Mouse (Mus musculus) forebrain, embryonic 13.5 days (tissue): Measurements from ENCODE around the gene Hoxb6. TPM values are rescaled to one million over a fixed set of nuclear protein-coding genes. Genes with fewer than 3 reads are reported as not detected.

Experiments
- ATAC-seq: fragments of 200-750 bp; cut with Nextera tagmentation; 2 replicates; pipeline ENCODE4 v1.8.0; 2017
- H3K27ac ChIP-seq: fragments of 300-500 bp; sonication (generic); 2 replicates; pipeline ENCODE4 v1.5.1; 2015; ENCODE audit warnings: inconsistent platforms, mild to moderate bottlenecking, moderate library complexity
- H3K27me3 ChIP-seq: fragments of 300-500 bp; sonication (generic); 2 replicates; pipeline ENCODE4 v1.6.1; 2015; ENCODE audit warnings: mild to moderate bottlenecking, inconsistent platforms
- H3K36me3 ChIP-seq: fragments of 300-500 bp; sonication (generic); 2 replicates; pipeline ENCODE4 v1.6.1; 2015; ENCODE audit warnings: mild to moderate bottlenecking, inconsistent platforms; ENCODE audit not compliant: poor library complexity, severe bottlenecking
- H3K4me1 ChIP-seq: fragments of 300-500 bp; sonication (generic); 2 replicates; pipeline ENCODE4 v1.6.1; 2015; ENCODE audit warnings: inconsistent platforms
- H3K4me2 ChIP-seq: fragments of 300-500 bp; sonication (generic); 2 replicates; pipeline ENCODE4 v1.6.1; 2015; ENCODE audit warnings: inconsistent platforms, mild to moderate bottlenecking, moderate library complexity
- H3K4me3 ChIP-seq: fragments of 300-500 bp; sonication (generic); 2 replicates; pipeline ENCODE4 v1.5.1; 2015; ENCODE audit warnings: mild to moderate bottlenecking, inconsistent platforms
- H3K9ac ChIP-seq: fragments of 300-500 bp; sonication (generic); 2 replicates; pipeline ENCODE4 v1.6.1; 2015; ENCODE audit warnings: mild to moderate bottlenecking, inconsistent platforms
- H3K9me3 ChIP-seq: fragments of 300-500 bp; sonication (generic); replicated peaks from 2 replicates; pipeline ENCODE4 v1.6.1; 2016; ENCODE audit warnings: inconsistent platforms
- WGBS: fragments of 180-500 bp; shearing (Covaris S2); methylation state at CpG from one replicate; pipeline ENCODE4 v1.1.7; 2015; 5-methylcytosine and 5-hydroxymethylcytosine counted together
- polyA plus RNA-seq: library from polyadenylated mRNA; unstranded; fragments of >200 nt; fragmentation: Nextera tagmentation; extraction: Ambion mirVana; gene quantifications from 2 replicates; pipeline ENCODE4 v1.2.1, GENCODE M21; 2015

The Hoxb6 gene
- polyA plus RNA-seq, 1 experiment from 2014 or later = not detected

DNA sequence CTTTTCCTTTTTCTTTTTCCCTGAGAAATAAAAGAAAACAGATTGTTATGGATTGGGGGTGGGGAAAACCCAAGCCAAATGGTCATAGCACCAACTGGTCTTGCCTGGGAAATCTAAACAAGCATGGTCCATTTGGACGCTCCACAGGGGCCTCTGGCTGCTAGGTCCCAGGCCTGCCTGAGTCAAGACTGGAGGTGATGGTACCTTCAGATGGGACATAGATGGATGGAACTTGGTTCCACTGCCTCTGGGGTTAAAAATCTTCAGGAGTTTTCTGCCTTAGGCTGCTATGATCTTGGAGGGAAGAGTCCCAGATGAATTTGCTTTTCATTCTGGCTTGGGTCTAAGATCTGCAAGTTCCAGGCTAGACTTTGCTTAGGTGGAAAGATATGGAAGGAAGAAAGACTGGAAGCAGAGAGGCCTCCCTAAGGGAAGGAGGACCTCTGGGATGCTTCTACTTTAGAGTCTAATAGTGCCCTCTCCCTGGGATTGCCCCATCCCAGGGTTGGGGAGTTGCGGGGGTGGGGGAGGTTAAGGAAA lies 51.0 kb downstream of the Hoxb6 start:
- peaks cover 7% of the 10 kb centered on the region for H3K4me1 ChIP-seq
- ATAC-seq = no peak
- H3K4me3 ChIP-seq = no peak overlapping the region
- H3K9me3 ChIP-seq = no peaks in the 10 kb centered on the region
- H3K9ac ChIP-seq = no peak overlapping the region
- H3K36me3 ChIP-seq = no peaks in the 10 kb centered on the region
- no peak overlapping the region for H3K27ac ChIP-seq
- WGBS = 6% methylated on average over 2 of the region's 2 CpGs
- no peak overlapping the region for H3K4me2 ChIP-seq
- peaks cover 98% of the 10 kb centered on the region for H3K27me3 ChIP-seq

DNA sequence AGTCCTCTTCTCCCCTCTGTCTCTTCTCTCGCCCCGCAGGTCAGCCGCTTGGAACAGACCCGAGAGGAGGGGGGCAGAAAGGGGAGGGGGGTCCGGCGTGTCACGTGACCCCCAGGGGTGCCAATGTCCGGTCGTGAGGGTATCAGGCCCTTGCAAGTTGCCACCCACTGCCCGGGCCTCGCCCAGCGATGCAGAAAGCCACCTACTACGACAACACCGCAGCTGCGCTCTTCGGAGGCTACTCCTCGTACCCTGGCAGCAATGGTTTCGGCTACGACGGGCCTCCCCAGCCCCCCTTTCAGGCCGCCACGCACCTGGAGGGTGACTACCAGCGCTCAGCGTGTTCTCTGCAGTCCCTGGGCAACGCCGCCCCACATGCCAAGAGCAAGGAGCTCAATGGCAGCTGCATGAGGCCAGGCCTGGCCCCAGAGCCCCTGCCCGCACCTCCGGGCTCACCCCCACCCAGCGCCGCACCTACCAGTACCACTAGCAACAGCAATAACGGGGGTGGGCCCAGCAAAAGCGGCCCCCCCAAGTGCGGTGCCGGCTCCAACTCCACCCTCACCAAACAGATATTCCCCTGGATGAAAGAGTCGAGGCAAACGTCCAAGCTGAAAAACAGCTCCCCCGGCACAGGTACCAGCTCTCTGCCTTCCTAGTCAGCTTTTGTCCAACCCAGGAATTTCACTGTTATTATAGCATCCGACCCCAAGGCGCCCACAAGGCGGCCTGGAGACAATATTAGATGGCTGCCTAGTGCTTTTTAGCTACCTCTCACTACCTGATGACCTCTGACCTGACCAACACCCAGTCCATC lies 52.0 kb downstream of the Hoxb6 start:
- Histone ChIP-seq H3K36me3 (no peaks in the 10 kb centered on the region), H3K4me1 (peaks cover 7% of the 10 kb centered on the region), H3K9me3 (no peaks in the 10 kb centered on the region), H3K4me2 (no peak overlapping the region), H3K27me3 (peaks cover 98% of the 10 kb centered on the region), H3K4me3 (no peak overlapping the region), H3K27ac (no peak overlapping the region), H3K9ac (no peak overlapping the region)
- WGBS = under 1% methylated on average over 38 of the region's 40 CpGs
- no peak for ATAC-seq

DNA sequence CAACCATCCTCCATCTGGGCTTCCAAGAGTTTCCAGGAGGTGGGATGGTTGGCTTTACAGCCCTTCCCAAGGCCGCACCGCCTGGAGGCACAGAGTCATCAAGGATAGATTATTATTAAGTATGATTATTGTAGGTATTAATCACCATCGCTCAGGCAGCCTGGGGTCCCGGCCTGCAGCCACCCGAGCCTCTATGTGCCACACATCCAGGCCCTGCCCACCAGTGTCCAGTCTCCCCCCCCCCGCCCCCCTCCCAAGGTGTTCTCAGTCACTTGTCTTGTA lies 52.5 kb downstream of the Hoxb6 start:
- peaks cover 98% of the 10 kb centered on the region for H3K27me3 ChIP-seq
- H3K9me3 ChIP-seq = no peaks in the 10 kb centered on the region
- H3K4me3 ChIP-seq = no peak overlapping the region
- H3K4me2 ChIP-seq = no peak overlapping the region
- no peak overlapping the region for H3K27ac ChIP-seq
- 4% methylated on average over 6 of the region's 6 CpGs for WGBS
- H3K9ac ChIP-seq = no peak overlapping the region
- no peaks in the 10 kb centered on the region for H3K36me3 ChIP-seq
- ATAC-seq = no peak
- H3K4me1 ChIP-seq = peaks cover 7% of the 10 kb centered on the region

DNA sequence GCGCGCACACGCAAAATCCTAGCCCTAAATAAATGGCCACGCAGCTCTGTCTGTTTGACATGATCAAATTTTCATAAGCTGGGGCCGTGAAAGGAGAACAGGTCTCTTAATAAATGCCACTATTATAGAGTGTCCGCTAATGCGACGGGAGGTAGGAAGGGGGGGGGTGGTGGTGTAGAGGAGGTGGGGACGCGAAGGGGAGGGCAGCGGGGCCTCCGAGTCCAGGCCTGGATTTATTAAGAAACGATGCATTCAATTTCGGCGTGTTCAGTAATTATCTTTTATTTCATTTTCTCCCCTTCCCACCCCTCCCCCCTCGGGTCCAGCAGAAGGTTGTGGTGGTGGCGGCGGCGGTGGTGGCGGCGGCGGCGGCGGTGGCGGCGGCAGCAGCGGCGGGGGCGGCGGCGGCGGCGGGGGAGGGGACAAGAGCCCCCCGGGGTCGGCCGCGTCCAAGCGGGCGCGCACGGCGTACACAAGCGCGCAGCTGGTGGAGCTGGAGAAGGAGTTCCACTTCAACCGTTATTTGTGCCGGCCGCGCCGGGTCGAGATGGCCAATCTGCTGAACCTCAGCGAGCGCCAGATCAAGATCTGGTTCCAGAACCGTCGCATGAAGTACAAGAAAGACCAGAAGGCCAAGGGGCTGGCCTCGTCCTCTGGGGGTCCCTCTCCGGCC lies 53.1 kb downstream of the Hoxb6 start:
- H3K9ac ChIP-seq = no peak overlapping the region
- H3K4me2 ChIP-seq = no peak overlapping the region
- H3K36me3 ChIP-seq = no peaks in the 10 kb centered on the region
- under 1% methylated on average over 38 of the region's 56 CpGs for WGBS
- peaks cover 7% of the 10 kb centered on the region for H3K4me1 ChIP-seq
- H3K9me3 ChIP-seq = no peaks in the 10 kb centered on the region
- ATAC-seq = no peak
- H3K4me3 ChIP-seq = no peak overlapping the region
- H3K27me3 ChIP-seq = peaks cover 98% of the 10 kb centered on the region
- H3K27ac ChIP-seq = no peak overlapping the region

DNA sequence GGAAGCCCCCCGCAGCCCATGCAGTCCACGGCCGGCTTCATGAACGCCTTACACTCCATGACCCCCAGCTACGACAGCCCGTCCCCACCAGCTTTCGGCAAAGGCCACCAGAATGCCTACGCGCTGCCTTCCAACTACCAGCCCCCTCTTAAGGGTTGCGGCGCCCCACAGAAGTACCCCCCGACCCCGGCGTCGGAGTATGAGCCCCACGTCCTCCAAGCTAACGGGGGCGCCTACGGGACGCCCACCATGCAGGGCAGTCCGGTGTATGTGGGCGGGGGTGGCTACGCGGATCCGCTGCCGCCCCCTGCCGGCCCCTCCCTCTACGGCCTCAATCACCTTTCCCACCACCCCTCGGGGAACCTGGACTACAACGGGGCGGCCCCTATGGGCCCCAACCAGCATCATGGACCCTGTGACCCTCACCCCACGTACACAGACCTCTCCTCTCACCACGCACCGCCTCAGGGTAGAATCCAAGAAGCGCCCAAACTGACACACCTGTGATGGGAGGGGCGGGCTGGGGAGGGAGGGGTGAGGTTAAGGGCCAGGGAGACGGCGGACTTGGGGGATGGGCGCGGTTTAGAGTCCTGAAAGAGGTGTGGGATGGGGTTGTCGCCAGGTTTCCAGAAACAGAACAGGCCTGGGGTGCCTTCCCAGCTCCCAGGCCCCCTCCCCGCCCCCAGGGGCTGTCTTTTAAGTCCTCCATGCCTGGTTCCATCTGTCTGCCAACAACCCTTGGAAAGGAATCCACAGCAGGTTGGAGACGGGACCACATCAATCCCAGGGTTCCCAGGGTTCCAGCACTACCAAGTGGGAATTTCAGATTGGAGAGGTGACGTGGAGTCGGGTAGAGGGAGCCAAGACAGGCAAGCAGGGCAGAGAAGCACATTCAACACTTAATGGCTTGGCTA lies 53.9 kb downstream of the Hoxb6 start:
- Histone ChIP-seq H3K36me3 (no peaks in the 10 kb centered on the region), H3K9ac (no peak overlapping the region), H3K4me1 (peaks cover 7% of the 10 kb centered on the region), H3K4me2 (no peak overlapping the region), H3K27ac (no peak overlapping the region), H3K9me3 (no peaks in the 10 kb centered on the region), H3K27me3 (peaks cover 98% of the 10 kb centered on the region), H3K4me3 (no peak overlapping the region)
- WGBS = under 1% methylated on average over 39 of the region's 45 CpGs
- ATAC-seq = no peak

DNA sequence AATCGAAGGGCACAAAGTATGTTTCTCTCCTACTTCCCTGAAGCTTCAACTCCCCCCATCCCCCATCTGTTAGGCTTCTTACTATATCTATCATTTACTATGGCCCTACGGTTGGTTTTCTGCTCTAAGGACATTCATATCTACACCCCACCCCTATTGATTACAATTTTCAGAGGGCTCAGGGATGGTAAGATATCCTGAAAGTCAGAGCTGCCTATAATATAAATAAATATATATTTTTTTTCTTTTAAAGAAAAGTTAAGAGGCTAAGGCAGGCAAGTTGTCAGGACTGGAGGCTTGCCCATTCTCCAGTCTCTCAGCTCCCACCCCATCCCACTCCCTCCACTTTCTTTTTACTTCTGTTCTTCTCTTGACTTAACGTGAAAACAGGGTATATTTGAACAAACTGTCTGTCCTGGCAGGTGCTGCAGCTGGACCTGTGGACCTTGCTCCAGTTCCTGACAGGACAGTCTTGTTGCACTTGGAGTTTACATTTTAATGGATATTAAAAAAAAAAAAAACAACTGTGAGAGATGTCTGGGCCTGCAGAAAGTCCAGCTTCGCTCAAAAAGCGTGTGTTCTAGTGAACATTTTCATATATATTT lies 54.7 kb downstream of the Hoxb6 start:
- Histone ChIP-seq H3K4me2 (no peak overlapping the region), H3K36me3 (no peaks in the 10 kb centered on the region), H3K4me3 (no peak overlapping the region), H3K9ac (no peak overlapping the region), H3K27ac (no peak overlapping the region), H3K27me3 (peaks cover 98% of the 10 kb centered on the region), H3K4me1 (peaks cover 7% of the 10 kb centered on the region), H3K9me3 (no peaks in the 10 kb centered on the region)
- no peak for ATAC-seq
- 7% methylated on average over 5 of the region's 5 CpGs for WGBS

DNA sequence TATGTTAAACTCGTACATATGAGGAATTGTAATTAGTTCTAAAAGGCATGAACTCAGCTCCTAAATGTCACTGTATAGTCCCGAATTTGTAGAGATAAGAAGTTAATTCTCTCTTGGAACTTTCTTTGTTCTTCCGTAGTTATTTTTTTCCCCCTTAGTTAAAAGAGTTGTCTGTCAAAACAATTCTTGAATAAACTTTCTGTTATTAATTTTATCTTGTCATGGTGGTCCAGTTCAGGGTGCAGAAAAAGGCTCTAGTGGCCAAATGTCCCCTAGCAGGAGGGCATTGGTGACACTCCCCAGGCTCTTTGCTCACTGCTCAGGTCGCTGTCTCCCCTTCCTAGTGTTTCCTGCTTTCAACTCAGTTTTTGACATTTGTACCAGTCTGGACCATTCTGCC lies 55.4 kb downstream of the Hoxb6 start:
- no peak overlapping the region for H3K27ac ChIP-seq
- no peak for ATAC-seq
- no peak overlapping the region for H3K9ac ChIP-seq

DNA sequence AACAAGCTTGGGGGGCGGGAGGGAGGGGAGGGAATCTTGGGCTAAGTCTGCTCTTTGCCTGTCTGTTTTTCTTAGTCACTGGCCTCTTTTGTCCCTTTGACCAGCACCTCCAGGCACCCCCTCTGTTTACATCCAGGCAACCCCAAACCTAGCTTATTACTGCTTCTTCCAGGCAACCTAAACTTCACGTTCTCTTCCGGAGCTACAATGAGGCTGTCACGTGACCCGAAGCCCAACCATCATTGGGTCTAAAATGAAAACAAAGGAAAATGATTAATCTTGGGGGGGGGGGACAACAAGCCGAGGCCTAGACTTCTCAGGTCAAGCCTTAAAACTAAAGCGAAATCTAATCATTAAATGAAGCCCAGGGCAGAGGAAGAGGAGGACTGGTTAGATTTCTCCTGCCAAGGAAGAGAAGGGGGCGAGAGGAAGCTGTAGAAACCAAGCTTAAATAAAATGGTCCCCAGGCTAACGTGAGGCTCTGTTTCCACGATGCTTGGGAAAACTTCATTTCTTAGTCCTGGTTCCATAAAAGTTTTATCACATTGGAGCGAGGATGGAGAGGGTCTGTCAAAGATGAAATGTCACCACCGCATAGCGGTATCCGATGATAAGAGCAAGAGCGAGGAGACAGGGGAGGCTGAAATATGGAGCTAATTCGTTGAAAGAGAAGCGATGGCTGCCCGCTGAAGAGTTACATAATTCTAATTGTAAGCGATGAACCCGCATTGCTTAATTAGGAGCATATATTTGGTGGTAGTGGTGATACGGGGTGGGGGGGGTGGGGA lies 56.1 kb downstream of the Hoxb6 start:
- no peak overlapping the region for H3K4me3 ChIP-seq
- H3K4me2 ChIP-seq = no peak overlapping the region
- H3K4me1 ChIP-seq = peaks cover 12% of the 10 kb centered on the region
- no peaks in the 10 kb centered on the region for H3K9me3 ChIP-seq
- 2% methylated on average over 21 of the region's 21 CpGs for WGBS
- ATAC-seq = no peak
- H3K27ac ChIP-seq = no peak overlapping the region
- H3K36me3 ChIP-seq = no peaks in the 10 kb centered on the region
- no peak overlapping the region for H3K9ac ChIP-seq
- peaks cover 98% of the 10 kb centered on the region for H3K27me3 ChIP-seq

More for the DNA sequence above, 55.4 kb downstream of the Hoxb6 start:
- Histone ChIP-seq H3K4me3 (no peak overlapping the region), H3K4me2 (no peak overlapping the region), H3K27me3 (peaks cover 98% of the 10 kb centered on the region), H3K9me3 (no peaks in the 10 kb centered on the region), H3K4me1 (peaks cover 7% of the 10 kb centered on the region), H3K36me3 (no peaks in the 10 kb centered on the region)
- 4% methylated on average over 4 of the region's 4 CpGs for WGBS

DNA sequence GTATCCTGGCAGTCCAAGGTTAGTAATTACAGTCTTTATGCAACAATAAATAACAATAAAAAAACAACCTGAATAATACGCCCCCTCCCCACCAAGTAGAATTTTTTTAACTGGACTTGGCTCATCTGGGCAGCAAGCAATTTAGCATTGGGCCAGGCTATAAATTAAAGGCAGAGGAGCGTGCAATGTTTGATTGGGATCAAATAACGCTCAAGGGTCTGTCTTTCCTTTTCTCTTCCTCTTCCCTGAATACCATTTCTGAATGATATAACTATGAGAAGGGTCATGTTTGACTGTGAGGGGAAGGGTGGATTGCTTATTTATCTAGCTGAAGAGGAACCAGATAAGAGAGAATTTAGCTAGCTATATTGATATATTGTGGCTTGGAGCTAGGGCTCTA lies 56.7 kb downstream of the Hoxb6 start:
- Histone ChIP-seq H3K36me3 (no peaks in the 10 kb centered on the region), H3K27ac (no peak overlapping the region), H3K4me3 (no peak overlapping the region), H3K4me1 (peaks cover 12% of the 10 kb centered on the region), H3K9ac (no peak overlapping the region), H3K9me3 (no peaks in the 10 kb centered on the region), H3K27me3 (peaks cover 96% of the 10 kb centered on the region), H3K4me2 (no peak overlapping the region)
- 2% methylated on average over 3 of the region's 3 CpGs for WGBS
- ATAC-seq = no peak

DNA sequence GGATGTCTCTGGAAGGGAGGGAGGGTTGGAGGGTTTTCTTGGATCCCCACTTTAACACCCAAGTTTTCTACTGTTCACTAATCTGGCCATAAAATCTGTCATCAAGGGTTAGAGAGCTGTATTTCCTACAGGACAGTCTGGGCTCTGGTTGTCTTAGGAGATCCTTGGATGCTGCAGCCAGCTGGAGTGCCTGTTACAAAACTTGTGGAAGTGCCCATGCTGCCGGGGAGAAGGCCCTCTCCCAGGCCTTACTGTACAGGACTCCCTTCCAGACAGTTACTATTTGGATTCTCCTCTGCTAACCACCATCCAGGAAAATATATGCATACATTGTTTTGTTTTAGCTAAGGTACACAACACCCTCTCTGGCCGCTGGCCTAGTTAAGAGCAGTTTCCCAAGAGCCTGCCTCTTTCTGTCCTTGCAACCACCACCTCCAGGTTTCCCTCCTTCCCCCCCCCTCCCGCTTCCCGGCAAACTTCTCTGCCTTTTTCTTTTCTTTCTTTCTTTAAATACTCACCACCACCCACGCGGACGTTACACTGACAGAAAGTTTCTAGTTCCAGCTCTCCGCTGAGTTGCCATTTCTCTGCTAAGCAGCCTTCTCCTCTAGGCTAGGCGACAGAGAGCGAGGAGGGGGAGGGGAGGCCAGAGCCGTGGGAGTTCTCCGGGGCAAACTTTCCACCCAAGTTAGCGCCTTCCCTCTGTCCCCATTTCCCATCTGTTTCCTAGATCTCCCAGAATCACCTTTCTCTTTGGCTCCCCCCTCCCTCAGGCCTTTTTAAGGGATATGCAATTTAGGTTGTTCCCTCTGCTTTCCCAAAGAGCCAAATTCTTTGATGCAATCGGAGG lies 57.4 kb downstream of the Hoxb6 start:
- Histone ChIP-seq H3K4me1 (peaks cover 15% of the 10 kb centered on the region), H3K9me3 (no peaks in the 10 kb centered on the region), H3K27ac (no peak overlapping the region), H3K4me2 (no peak overlapping the region), H3K27me3 (peaks cover 96% of the 10 kb centered on the region), H3K36me3 (no peaks in the 10 kb centered on the region), H3K9ac (no peak overlapping the region), H3K4me3 (no peak overlapping the region)
- ATAC-seq = no peak
- WGBS = 3% methylated on average over 14 of the region's 14 CpGs

DNA sequence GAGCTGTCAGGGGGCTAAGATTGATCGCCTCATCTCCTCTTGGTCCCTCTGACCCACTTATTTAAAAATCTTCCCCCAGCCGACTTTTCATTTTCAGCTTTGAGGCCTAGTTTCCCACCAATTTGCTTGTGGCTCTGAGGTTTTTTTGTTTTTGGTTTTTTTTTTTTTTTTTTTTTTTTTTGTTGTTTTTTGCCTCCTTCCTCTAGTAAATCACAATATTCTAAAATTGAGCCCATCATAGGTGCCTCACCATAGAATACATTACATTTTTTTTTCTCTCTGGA lies 58.0 kb downstream of the Hoxb6 start, which contains the start of gene Hoxb2:
Hoxb2 (plus strand) TSS at position 185 of the 284 bp plus-strand sequence.
- H3K4me1 ChIP-seq = peaks cover 14% of the 10 kb centered on the region
- H3K27ac ChIP-seq = no peak within 1 kb of the TSS
- H3K9ac ChIP-seq = no peak within 1 kb of the TSS
- H3K4me3 ChIP-seq = no peak within 1 kb of the TSS
- ATAC-seq = no peak
- H3K27me3 ChIP-seq = peaks cover 96% of the 10 kb centered on the region
- no peaks in the 10 kb centered on the region for H3K9me3 ChIP-seq
- H3K36me3 ChIP-seq = no peaks in the 10 kb centered on the region
- 2% methylated on average over 2 of the region's 2 CpGs for WGBS
- H3K4me2 ChIP-seq = no peak within 1 kb of the TSS
